Mouse (Mus musculus): ENCODE measurements around the gene Apoc4.

The Apoc4 gene

DNA sequence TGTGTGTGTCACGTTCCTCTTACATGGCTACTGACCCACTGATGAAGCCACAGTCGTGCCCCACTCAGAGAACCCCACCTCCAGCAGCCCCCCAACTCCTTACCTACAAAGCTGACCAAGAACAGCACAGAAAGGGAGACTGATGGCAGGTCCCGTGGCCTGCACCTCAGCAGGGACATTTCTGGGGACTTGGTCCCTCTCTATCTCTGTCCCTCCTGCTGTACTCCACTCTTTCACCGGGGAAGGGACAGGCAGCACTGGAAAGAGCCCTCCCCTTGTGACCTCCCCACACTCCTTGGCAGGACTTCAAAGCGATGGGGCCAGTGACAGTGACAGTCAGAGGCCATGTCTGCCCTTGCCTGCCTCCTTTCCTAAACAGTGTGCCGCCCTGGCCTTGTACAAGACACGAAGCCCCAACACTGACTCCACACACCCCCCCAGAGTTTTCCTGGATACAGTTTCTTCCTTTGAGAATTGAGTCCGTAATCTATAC lies at the start of gene Apoc4, which contains the start of gene Gm44805:
Gene Apoc4 (minus strand): TSS at position 278 of the 493 bp plus-strand sequence.
Gene Gm44805 (minus strand): TSS at position 222 of the 493 bp plus-strand sequence.
- no peak for DNase-seq

DNA sequence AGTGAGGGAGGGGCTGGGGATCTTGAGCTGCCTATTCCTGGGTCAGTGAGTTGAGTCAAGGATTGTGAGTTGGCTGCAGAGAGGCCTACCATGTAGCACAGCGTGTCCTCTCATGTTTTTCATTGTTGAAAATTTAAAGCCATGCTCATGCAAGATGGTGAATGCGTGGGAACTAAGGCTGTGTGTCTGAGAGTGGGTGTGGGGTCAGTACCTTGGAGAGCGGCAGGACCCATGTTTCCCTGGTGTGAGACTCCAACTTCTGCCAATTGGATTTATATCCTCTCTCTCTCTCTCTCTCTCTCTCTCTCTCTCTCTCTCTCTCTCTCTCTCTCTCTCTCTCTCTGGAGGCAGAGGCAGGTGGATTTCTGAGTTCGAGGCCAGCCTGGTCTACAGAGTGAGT lies 45.3 kb upstream of the Apoc4 start:
- no peak for DNase-seq

DNA sequence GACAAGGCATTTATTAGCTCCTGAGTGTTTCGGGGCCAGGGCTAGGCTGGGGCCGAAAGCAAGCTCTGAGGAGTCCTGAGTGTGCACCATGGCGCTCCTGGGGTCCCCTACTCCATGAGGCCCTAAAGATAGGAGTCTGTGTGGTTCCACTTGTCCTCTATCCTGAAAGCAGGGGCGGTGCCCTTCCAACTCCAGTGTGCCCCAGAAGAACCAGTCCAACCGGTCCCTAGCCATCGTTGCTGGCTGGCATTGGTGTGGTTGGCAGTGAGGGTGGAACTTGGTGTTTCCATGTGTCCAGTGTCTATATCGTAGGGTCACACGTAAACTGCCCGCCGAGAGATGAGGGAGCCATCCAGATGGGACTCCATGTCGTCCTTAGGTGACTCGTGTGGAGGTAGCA lies 42.9 kb upstream of the Apoc4 start:
- no peak for DNase-seq

DNA sequence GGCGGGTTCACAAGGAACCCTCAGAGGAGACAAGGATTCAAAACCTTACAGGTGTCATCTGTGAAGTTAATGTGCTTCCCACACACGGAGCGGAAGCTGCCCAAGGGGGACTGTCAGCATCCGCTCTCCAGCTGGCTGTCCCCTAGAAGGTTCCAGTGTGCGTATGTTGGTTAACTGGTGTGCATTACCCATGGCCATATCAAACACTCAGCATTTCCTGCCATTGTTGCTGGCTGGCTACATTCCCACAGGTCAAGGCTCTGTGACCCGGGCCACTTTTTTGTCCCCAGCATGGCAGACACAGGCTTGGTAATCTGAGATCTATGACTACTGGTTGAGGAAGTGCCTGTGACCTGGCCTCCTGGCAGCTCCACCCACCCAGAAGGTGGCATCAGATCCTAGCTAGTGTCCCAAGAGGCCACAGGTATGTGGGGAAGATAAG lies 41.5 kb upstream of the Apoc4 start:
- no peak for DNase-seq

DNA sequence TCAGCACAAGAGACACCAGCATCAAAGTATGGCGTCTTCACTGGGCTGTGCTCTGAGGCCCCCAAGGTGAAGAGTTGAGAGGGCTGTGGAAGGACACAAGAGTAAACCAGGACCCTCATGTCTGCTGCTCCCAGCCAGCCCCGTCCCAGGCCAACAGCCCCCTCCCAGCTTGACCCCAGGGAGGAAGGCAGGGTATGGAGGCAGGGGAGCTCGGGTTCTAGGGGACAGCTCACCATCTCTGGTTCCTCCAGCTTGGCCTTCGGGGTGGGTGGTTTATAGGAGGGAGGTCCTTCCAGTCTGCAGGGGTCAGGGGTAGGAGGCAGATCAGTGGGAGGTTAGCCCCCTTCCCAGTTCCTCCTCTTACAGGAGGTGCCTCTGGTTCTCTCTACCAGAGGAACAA lies 37.9 kb upstream of the Apoc4 start:
- DNase-seq, result no peak

DNA sequence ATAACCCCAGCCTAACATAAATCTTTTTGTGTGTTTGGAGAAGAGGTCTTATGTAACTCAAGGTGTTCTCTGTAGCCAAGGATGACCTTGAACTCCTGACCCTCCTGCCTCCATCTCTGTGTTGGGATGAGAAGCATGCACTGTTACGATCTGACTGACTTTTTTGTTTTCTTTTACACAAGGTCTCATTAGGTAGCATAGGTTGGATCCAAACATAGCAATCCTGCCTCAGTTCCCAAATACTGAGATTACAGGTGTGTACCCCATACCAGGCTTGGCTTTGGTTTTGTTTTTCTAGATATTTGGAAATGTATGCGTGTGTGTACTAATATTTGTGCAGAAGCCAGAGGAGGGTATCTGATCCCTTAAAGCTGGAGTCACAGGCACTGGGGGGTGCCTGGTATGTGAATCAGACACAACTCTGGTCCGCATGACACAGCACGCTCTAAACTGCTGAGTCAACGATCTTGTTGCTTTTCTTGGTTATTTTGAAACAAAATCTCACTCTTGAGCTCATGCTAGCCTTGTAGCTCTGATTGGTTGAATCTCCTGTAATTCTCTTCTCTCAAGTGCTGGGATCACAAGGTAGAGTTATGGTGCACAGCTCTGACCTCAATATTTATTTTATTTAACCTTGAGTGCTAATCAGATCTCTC lies 37.1 kb upstream of the Apoc4 start:
- no peak for DNase-seq

DNA sequence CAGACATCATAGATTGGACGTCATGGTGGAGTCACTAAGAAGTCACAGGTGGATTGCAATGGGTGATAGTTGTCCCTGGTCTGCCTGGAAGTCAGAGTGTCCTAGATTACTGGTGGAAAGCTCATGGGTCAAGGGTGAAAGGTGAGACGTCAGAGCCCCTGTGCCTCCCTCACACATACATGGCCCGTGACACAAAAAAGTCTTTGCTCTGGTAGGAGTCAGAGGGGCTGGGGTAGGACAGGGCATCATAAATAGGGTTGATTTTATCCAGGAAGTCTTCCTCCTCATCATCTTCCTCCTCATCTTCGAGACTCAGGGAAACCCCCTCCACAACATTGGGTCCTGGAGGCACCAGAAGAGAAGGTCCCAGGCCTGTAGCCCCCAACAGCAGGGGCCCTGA lies 36.1 kb upstream of the Apoc4 start:
- DNase-seq, result no peak

DNA sequence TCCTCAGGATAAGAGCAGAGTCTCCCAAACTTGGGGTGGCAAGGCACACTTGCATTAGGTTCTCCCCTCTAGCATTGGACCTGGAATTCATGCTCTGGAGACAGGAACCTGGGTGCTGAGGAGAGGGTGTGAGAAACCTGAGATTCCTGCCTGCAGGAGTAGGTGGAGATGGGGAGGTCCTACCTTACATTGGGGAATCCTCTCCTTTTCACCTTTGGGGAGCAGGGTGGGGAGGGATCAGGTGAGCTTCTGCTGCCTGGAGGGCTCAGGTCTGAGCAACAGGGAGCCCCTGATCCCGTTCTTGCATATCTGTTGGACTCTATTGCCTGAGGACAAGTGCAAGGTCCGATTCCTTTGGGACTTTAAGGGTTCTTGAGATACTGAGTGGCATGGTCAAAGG lies 35.5 kb upstream of the Apoc4 start:
- DNase-seq, result no peak

DNA sequence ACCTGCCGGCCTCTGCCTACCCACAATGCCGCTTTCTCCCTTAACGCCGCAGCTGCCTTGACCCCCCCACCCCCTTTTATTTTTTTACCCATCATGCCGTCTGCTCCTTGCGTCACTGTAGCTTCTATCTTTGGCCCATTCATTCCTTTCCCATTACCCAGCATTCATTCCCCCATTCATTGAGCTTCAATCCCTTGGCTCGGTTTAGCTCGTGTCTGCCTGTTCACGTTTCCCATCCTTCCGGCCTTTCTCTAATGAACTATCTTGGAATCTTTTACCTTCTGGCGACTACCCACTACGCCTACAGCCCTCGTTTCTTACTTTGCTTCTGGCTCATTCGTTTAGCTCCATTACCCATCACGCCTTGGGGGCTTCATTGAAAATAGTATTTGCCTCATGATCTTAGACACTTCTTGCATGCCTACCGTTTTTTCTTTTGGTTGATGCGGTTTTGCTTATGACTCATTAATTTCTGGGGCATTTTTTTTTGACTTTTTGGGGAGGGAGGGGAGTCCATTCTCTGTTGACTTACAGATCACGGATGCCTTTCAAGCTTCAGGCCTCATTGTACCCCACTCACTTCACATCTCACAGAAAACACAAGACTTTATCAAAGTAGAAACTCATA lies 34.9 kb upstream of the Apoc4 start:
- DNase-seq, result no peak

DNA sequence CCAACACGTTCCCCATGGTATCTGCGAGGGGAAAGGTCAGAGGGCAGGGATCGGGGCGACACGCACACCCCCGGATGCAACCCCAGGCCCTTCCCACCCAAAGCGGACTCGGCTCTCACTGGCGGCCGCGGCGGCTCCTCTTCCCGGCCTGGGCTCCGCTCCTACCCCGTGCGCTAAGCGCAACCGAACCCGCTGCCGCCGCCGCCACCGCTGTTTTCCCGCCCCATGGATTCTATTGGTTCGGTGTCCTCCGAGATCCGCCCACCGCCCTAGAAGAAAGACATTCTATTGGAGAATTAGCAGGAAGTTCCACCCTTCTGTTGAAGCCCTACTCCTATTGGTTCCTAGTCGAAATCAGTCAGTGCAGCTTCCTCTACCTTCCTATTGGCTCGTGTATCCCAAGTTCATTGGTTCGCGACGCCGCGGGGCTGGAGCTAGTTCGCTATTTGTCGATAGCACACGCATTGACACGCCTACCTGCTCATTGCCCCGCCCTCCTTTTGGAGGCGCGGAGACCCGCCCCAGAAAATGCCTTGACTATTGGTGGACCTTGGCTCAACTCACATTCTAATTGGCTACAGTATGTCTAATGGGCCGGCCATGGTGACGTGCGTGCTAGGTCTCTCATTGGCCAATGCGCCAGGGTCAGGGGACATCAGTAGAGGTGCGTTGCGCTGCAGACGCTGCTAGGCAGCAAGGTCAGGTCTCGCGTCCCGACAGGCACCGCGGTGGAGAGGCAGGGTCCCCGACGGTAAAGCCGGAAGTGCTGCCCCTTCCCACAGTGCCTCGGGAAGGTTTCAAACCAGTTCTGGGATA lies 34.2 kb upstream of the Apoc4 start, which contains the start of gene Tomm40:
Gene Tomm40 (minus strand): TSS at position 200 of the 816 bp plus-strand sequence.
- peak; percentile 99 for DNase-seq

DNA sequence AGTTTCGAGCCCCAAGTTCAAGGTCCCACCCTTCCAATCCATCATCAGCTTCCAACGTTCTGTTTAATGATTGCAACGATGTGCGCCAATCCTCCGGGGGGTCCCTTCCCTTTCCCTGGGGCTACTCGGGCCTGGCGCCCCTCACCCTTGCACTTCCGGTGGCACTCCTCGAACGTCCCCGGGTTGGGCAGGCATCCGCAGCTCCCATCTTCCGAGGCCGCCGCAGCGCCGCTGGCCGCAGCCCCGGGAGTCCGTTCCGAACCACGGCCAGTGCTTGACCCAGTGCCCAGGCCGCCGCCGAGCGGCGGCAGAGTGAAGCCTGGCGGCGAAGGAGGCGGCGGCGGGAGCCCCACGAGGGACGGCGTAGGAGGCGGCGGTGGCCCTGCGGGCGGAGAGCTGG lies 33.6 kb upstream of the Apoc4 start:
- no peak for DNase-seq

DNA sequence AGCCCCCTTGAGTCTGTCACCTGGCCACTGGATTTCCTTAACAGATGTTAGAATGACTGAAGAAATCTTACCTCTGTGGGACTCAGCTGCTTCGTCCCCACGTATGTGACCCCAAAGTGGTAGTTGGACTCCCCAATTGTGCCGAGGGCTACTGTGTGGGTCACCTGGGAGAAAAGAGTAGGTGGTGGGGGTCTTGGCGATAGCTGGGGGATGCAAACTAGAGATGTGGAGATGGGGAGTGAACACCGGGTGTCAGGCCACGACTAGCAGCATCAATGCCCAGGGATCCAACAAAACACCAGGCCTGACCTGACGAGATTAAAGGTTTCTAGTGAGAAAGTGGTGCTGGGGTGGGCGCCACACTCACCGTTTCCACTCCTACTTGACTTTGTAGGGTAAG lies 32.3 kb upstream of the Apoc4 start:
- no peak for DNase-seq

DNA sequence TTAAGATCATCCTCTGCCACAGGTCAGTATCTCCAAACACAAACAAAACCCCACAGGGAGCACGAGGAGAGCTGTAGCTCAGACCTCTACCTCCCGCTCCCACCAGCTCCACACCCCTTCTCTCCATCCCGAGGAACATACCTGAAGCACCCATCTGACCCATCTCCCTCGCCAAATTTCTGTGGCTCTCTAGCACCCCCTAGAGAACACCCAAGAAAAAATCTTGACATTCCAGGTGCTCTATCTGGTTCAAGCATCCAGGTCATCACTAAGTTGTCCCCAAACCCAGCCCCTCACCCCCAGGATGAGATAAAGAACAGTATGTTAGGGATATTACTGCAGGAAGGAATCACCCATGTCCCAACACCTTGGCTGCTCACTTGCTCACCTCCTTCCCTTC lies 31.9 kb upstream of the Apoc4 start:
- peak; percentile 43 for DNase-seq

DNA sequence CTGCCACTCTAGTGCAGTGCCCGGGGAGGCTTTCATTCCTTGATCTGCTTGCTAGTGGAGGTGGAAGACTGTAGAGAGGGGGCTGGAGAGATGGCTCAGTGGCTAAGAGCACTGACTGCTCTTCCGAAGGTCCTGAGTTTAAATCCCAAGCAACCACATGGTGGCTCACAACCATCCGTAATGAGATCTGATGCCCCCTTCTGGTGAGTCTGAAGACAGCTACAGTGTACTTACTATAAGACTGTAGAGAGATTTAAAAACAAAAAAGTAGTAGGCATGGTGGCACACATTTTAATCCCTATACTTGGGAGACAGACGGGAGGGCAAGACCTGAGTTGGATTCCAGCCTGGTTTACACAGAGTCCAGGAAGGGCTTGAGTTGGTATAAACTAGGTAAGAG lies 31.1 kb upstream of the Apoc4 start:
- DNase-seq, result no peak

DNA sequence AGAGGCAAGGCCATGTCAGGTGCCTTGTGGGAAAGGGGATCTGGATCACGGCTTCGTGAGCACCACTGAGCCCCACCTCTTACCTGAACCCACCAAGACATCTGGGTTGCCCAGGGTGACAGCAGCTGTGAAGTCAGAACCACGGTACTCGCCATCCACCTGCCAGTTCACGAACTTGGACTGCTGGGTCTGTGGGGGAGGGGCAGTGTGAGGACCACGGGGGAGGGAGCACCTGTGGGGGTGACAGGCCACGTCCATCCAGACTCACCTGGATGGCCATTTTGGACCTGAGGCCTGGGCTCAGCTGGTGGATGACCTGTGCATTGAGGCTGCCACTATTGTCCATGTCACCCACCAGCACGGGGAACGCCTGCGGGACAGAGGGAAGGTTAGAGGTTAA lies 29.4 kb upstream of the Apoc4 start:
- DNase-seq, result no peak

DNA sequence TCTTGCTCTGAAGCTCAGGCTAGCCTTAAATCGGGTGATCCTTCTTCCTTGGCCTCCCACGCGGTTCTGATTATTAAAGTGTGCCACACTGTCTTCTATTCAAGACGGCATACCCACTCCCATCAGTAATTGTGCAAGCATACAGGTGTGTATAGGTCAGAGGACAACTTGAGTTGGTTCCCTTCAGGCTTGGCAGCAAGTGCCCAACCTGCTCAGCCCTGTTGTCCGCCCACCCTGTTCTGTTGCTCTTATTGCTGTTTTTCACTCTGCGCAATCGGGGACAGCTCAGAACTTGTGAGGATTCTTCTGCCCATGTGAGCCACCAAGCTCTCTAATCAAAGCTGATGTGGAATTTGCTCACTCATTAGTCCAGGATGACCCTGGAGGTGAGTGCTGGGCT lies 24.0 kb upstream of the Apoc4 start:
- DNase-seq, result no peak

DNA sequence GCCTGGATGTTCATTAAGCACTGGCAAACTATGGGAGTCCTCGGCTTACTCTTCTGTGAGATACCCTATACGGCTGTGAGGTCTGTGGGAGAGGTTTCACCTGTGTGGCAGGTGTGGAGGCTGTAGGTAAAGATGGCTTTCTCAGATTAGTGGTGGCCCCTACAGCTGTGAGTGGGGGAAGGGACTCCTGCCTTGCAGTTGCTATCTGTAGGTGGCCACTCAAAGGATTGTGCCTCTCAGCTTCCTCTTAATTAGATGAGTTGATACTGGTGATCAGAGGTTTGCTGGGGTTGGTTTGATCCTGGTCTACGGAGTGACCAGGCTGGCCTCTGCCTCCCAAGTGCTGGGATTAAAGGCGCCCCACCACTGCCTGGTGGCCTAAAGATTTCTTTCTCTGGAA lies 23.2 kb upstream of the Apoc4 start:
- no peak for DNase-seq

DNA sequence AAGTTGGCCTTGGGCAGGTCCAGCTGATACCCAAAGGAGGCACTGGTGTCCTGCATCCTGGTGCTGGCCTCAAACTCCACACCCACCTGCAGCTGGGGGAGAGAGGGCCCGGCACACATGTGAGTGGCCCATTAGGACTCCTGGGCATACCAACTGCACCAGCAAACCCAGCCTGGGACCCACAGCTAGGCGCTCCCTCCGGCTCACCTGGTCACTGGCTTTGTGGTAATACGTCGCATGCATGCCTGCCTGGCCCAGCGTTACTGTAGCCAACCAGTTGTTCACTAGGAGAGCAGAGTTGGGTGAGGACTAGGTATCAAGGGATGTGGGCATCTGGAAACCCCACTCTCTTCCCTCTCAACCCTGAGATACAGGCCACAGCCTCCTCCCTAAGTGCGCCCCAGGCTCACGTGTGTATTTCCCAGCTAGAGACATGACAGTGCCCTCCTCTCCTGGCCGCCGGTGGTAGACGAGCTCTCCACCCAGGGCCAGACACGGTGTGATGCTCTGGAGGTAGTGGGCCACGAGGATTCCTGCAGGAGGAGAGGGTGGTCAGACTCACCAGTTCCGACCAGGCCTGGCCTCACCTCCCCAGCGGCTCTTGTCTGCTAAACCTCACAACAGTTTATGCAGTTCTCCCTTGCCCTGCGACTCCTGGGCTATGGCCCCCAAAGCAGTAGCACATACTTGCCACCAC lies 21.7 kb upstream of the Apoc4 start:
- DNase-seq, result no peak

DNA sequence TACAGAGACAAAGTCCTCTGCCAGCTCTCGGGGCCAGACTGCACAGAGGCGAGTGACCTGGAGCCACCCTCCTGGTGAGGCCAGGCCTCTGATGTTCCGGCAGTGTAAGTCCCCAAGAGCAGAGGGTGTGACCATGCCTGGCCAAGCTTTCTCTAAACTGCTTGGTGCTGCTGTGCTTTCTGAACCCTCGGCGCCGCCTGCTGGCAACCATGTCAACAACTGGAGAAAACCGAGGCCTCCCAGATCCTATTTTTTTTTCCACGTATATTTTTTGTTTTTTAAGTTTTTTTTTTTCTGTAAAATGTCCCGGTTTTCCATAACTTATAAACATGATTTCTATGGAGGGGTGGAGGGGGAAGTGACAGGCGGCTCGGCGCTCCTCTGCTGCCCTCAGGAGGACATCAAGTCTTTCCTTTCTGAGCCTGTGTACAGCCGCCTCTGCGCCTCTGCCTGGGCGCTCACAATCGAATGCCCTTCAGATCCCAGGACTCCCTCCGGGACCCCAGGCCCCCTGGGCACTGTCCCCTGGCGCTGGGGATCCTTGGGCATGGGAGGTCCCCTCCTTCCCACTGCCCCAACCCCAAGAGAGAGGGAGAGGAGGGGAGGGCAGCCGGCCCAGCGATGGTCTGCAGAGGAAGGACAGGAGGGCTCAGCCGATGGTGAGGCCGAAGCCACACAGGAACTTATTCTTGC lies 19.9 kb upstream of the Apoc4 start:
- DNase-seq, result peak; percentile 56

DNA sequence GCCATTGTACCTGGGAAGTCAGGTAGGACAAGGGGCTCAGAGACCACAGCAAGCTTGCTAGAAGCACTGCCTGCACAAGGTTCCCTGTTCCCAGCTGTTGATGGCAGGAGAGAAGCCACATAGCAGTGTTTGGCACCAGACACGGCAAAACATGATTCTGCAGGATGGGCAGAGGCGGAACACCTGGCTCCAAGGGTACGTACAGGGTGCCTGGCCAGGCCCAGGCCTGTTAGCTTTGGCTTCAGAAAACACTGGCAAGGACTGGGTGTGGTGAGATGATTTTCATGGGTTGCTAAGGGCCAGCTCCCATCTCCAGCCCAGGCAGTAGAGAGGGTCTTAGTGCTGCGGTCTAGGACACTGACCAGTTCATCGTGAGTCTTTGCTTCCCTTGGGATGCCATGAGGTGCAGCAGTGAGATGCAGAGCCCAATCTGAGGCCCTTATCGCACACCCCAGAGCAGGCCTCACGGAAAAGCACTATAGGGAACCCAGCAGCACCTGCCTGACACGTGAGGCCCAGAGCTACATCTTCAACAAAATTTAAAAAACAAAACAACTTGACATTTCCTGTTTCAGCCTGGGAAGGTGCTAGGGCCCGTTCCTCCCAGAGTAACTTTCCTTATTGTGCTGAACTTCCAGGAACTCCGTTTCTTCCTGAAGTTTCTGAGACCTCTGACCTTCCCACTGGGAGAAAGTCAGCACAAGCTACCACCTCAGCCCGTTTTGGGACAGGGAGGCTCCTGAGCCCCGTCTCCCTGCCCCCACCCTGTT lies 19.2 kb upstream of the Apoc4 start:
- no peak for DNase-seq

DNA sequence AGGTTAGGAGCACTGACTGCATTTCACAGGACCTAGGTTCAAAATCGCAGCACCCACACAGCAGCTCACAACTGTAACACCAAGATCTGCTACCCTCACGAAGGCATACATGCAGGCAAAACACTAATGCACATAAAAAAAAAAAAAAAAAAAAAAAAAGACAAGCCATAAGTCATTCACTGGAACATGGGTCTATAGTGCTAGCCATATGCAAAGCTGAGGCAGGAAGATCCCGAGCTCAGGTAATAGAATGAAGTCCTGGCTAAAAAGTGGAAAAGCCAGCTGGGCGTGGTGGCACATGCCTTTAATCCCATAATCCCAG lies 18.5 kb upstream of the Apoc4 start:
- no peak for DNase-seq

All from thymus, postnatal 25 days (tissue).